Mouse (Mus musculus): ENCODE measurements around the gene Clic1.
A peak's percentile ranks its signal among the peaks of the same experiment; 100 is the strongest.
"Not testable (repeated sequence)": the region's sequence is repeated elsewhere in the genome, so short reads cannot be mapped to it uniquely, and the experiment has no call there.

Clic1 gene

GRCm38 (mm10) chr17:35049561-35050016 lies at the start of gene Clic1:
Gene Clic1, plus strand, starts transcription at chr17:35049966.
- peak; percentile 79 for DNase-seq (ENCODE audit: extremely low spot score, low spot score)

DNA sequence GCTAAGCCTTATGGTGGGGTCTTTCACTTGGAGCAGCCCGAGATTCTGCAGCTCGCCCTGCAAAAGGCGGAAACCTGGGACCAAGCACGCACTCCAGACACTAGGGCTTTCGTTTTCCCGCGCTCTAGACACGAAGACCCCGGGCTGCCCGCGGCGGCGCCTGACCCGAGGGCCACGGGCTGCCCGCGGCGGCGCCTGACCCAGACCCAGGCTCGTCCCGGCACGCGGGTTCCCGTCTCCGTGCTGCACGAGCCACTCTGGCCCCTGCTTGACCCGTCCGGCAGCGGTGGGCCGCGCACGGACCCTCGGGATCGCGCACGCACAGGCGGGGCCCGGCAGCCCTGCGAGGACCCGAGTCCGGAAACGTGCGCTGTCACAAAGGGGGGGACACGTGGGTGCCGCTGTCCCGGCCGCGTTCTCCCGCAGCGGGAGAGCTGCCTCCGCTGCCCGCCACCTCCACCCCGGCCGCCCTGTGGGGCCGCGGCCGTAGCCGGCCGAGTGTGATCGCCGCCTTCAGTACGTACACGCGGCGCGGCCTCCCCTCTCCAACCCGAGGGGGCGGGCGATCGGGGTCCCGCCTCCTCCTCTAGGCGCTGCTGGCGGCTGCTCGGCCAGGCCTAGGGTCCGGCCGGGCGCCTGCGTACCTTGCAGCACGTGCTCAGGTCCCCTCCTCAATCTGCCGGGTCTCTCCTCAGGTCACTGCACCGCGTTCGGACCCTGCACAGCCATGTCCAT lies 48.9 kb upstream of the Clic1 start, which contains the start of gene Vars:
TSS of gene Vars (plus strand) at position 271 of the 735 bp plus-strand sequence.
- peak; percentile 99 for DNase-seq (ENCODE audit: extremely low spot score, low spot score)

DNA sequence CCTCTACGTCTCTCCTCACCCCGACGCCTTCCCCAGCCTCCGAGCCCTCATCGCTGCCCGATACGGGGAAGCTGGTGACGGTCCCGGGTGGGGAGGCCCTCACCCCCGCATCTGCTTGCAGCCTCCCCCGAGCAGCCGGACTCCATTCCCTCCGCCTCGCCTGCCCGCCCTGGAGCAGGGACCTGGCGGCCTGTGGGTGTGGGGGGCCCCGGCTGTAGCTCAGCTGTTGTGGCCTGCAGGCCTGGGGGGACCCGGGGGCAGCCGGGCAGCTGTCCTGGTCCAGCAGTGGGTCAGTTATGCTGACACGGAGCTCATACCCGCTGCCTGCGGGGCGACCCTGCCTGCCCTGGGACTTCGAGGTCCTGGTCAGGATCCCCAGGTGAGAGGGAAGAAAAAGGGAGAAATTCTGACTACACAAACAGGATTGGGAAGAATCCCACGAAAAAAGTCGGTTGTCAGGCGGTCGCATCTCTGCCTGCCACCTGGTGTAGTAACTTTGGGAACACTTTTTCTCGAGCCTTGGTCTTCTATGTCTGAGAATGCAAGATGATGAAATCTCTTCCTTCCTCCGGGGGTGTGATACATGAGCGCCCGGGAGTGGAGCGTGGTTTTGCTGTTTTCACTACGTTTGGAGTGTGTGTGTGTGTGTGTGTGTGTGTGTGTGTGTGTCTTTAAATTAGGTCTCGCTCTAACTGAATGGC lies 48.2 kb upstream of the Clic1 start:
- DNase-seq (ENCODE audit: extremely low spot score, low spot score): no peak

GRCm38 (mm10) chr17:35002153-35002865 lies 47.5 kb upstream of the Clic1 start:
- no peak for DNase-seq (ENCODE audit: extremely low spot score, low spot score)

- no peak for DNase-seq (ENCODE audit: extremely low spot score, low spot score)
Measured at GRCm38 (mm10) chr17:35003022-35003838, 46.5 kb upstream of the Clic1 start.

DNA sequence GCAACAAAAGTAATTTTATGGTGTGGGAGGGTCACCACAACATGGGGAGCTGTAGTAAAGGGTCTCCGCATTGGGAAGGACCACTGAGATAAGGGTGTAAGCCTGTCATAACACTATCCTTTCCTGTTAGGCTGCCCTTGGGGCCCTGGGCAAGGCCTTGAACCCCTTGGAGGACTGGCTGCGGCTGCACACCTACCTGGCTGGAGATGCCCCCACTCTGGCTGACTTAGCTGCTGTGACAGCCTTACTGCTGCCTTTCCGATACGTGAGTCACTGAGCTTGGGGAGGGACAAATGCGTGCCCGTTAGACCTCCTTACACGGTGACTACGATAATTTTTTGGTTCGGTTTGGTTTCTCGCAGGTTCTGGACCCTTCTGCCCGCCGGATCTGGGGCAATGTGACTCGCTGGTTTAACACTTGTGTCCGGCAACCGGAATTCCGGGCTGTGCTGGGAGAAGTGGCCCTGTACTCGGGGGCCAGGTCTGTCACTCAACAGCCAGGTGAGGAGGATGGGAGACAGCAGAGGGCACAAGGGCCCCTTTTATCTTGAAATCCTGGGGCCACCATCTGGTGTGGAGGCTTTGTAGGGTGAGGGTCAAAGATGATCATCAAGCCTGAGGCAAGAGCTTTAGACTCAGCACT lies 45.6 kb upstream of the Clic1 start:
- no peak for DNase-seq (ENCODE audit: extremely low spot score, low spot score)

DNA sequence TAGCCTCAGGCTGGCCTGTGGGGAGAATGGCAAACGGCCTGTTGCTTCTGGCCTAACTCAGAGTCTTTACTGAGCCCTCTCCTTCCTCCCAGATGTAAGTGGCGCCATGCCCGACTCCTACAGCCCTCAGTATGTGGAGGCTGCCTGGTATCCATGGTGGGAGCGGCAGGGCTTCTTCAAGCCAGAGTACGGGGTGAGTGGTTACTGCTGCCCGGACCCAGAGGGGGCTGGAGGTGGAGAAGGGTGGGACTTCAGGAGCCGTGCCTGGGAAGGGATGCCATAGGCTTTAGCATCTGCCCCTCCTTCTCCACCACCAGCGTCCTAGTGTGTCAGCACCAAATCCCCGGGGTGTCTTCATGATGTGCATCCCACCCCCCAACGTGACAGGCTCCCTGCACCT lies 44.6 kb upstream of the Clic1 start:
- DNase-seq (ENCODE audit: extremely low spot score, low spot score): no peak

DNA sequence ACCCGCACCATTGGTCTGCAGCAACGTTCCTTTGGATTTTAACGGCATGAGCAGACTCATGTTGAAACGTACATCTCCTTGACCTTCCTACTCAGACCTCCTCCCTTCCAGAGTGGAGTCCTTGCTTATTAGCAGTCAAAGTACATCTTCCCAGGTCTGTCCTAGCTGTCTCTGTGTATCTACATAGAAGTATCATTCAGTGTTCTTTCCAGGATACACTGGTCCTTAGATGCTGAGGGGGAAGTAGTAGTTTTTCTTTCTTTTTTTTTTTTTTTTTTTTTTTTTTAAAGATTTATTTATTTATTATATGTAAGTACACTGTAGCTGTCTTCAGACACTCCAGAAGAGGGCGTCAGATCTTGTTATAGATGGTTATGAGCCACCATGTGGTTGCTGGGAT lies 43.9 kb upstream of the Clic1 start:
- not testable (repeated sequence) for DNase-seq (ENCODE audit: extremely low spot score, low spot score)

GRCm38 (mm10) chr17:35007387-35007991 lies 42.3 kb upstream of the Clic1 start:
- DNase-seq (ENCODE audit: extremely low spot score, low spot score): no peak

- DNase-seq (ENCODE audit: extremely low spot score, low spot score): no peak
Measured at GRCm38 (mm10) chr17:35009586-35009985, 40.2 kb upstream of the Clic1 start.

DNA sequence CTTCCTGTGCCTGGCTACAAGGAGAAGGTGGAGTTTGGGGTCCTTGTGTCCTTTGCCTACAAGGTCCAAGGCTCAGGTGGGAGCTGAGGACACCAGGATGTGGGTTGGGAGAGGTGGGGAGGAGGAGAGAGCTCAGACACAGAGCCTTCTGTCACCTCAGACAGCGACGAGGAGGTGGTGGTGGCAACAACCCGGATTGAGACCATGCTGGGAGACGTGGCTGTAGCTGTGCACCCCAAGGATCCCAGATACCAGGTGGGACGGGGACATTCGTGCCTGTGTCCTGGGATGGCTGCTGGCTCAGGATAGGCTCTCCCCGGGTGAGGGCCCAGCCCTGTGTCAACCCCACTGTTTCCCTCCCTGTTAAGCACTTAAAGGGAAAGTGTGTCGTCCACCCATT lies 38.3 kb upstream of the Clic1 start:
- DNase-seq (ENCODE audit: extremely low spot score, low spot score): no peak

DNA sequence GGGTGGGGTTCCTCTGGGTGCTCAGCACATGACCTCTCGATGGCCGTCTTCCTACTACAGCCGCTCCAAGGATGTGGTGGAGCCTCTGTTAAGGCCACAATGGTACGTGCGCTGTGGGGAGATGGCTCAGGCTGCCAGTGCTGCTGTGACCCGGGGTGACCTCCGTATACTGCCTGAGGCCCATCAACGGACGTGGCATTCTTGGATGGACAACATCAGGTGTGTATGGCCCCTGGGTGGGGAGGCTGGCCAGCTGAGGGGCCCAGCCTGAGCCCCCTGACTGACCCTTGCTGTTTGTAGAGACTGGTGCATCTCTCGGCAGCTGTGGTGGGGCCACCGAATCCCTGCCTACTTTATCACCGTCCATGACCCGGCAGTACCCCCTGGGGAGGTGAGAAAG lies 37.3 kb upstream of the Clic1 start:
- DNase-seq (ENCODE audit: extremely low spot score, low spot score): no peak

- DNase-seq (ENCODE audit: extremely low spot score, low spot score): no peak
Measured at GRCm38 (mm10) chr17:35013221-35013620, 36.5 kb upstream of the Clic1 start.

- no peak for DNase-seq (ENCODE audit: extremely low spot score, low spot score)
Measured at GRCm38 (mm10) chr17:35015296-35015695, 34.5 kb upstream of the Clic1 start.

DNA sequence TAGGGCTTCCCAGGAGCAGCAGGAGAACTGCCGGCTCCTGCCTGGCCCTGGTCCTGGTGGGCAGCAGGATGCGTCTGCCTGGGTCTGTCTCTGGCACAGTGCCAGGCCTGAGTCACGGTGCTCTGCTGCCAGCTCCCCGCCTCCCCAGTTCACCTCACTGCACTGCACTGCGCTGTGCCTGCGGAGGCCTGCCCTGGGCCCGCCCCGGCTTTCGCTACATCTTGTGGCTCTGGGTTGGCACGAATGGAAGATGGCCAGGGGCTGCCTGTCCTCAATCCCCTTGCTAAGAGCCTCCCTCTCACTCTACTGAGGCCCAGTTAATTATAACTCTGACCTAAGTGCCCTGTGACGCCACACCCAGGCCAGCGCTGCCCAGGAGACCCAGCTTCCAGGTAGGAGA lies 33.4 kb upstream of the Clic1 start, which contains the start of gene Vwa7:
TSS of gene Vwa7 (plus strand) at position 204 of the 400 bp plus-strand sequence.
- DNase-seq (ENCODE audit: extremely low spot score, low spot score): no peak

DNA sequence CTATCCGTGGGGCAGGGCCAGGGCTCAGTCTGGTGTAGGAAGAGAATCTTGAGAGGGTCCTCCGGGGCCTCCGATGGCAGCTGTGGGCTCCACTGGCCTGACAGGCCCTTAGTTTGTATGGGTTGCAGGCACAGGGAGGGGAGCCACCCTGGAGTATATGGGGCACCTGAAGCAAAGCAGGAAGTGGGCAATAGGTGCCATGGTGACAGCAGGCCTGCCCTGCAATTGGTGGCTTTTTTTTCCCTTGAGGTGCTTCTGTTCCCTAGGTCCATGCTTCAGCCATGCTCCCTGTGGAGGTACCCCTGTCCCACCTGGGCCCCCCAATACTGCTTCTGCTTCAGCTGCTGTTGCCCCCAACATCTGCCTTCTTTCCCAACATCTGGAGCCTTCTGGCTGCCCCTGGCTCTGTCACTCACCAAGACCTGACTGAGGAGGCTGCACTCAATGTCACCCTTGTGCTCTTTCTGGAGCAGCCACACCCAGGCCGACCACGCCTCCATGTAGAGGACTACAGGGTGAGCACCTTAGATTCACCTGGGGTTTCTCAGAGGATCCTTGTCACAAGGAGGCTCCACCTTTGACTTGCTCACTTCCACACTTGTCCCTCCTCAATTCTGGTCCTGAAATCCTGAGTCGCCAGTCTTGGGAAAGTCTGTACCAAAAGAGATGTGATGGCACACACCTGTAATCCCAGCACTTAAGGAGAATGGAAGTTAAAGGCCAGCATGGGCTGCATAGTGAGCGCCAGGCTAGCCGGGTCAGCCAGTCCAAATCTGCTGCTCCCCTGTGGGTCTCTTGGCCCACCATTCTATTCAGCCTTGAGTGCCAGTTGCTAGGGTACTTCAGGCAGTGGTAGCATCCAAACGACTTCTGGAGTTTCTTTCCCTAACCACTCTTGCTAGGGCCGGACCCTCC lies 32.7 kb upstream of the Clic1 start:
- no peak for DNase-seq (ENCODE audit: extremely low spot score, low spot score)

- no peak for DNase-seq (ENCODE audit: extremely low spot score, low spot score)
Measured at GRCm38 (mm10) chr17:35017706-35018030, 32.1 kb upstream of the Clic1 start.

- DNase-seq (ENCODE audit: extremely low spot score, low spot score): no peak
Measured at GRCm38 (mm10) chr17:35018171-35018570, 31.6 kb upstream of the Clic1 start.

DNA sequence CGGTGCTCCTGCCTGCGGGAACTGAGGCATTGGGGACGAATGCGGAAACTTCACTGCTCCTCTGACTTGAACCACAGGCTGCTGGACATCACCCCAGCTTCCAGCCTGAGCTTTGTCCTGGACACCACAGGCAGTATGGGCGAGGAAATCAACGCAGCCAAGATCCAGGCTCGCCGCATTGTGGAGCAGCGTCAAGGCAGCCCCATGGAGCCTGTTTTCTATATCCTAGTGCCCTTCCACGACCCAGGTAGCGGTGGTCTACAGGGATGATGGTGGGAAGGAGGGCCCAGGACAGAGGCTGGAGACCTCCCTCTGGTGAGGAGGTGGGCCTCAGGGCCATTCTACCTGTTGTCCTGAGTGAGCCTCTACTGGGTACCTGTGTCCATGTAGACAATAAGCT lies 29.9 kb upstream of the Clic1 start:
- no peak for DNase-seq (ENCODE audit: extremely low spot score, low spot score)

Measured in neural tube, embryonic 10.5 days (tissue).